Mouse (Mus musculus) heart, postnatal 0 days (tissue): Measurements from ENCODE around the gene Stradb.

Experiments used
- CTCF ChIP-seq: IDR thresholded peaks from 2 replicates; pipeline ENCODE4 v1.5.1; 2016; ENCODE audit warnings: antibody characterized with exemption, control low read depth, low read depth
- EP300 ChIP-seq: IDR thresholded peaks from 2 replicates; pipeline ENCODE4 v1.6.1; 2016; ENCODE audit warnings: antibody characterized with exemption, low read depth

DNA sequence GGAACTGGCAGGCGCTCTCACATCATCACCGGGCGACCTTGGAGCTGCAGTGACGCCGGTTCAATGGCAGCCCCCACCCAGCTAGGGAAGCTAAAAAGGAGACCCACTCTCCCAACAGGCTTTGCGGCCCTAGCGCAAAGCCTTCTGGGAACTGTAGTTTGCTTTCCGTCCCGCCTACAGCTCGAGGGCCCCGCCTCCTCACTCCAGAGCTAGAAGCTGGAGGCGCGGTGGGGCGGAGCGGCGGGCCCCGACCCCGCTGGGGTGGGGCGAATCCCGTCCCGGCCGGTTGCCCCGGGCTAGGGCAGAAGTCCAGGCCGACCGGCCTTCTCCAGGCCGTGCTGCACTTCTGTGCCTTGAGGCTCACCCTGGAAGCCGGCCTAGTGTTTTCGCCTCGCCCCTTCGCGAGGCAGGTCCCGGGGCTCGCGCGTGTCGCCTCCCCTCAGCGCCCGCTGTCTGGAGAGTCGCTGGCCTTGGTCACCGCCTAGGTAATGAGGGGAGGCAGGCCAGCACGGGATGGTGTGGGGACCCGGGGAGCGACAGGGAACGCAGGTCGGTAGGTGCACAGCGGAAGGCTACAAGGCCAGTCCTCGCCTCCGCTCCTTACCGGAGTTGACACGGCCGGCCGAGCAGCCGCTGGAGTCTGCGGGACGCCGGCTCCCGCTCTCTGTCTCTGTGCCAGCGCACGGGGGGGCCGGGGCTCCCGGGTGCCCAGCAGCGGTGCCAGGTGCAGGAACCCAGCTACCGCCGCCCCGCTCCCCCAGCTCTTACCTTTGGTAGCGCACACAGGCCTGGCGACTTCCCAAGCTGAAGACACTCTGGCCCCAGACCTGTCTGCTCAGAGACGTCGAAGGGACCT, at the start of gene Stradb, which contains the start of gene Trak2:
- TF ChIP-seq CTCF: no peak
- no peak for TF ChIP-seq EP300
